Mouse (Mus musculus): Measurements from ENCODE around the gene Ccl17.
"Not testable (repeated sequence)": the region's sequence is repeated elsewhere in the genome, so short reads cannot be mapped to it uniquely, and the experiment has no call there.

Ccl17 gene

DNA sequence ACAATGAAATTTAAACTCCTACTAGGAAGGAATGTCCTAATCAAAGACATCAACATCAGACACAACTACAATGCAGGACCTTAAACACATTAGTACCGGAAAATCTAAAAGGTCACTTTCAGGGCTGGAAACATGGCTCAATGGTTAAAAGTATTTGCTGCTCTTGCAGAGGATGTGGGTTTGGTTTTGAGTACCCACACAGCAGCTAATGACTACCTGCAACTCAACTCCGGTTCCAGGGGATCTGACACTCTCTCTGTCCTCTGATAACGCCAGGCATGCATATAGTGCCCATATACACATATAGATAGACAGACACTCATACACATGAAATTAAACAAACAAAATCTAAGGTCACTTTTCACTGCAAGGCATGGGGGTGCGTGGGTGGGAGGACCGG lies 16.0 kb downstream of the Ccl17 start:
- DNase-seq (ENCODE audit: low spot score), result no peak

- no peak for DNase-seq (ENCODE audit: low spot score)
Measured at GRCm38 (mm10) chr8:94828284-94828683, 18.0 kb downstream of the Ccl17 start.

- not testable (repeated sequence) for DNase-seq (ENCODE audit: low spot score)
Measured at GRCm38 (mm10) chr8:94833901-94834405, 23.7 kb downstream of the Ccl17 start.

DNA sequence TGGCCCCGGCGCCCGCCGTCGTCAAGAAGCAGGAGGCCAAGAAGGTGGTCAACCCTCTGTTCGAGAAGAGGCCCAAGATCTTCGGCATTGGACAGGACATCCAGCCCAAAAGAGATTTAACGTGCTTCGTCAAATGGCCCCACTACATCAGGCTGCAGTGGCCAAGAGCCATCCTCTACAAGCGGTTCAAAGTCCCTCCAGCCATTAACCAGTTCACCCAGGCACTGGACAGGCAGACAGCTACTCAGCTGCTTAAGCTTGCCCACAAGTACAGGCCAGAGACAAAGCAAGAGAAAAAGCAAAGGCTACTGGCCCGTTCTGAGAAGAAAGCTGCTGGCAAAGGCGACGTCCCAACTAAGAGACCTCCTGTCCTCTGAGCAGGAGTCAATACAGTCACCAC lies 25.5 kb downstream of the Ccl17 start:
- DNase-seq (ENCODE audit: low spot score), result not testable (repeated sequence)

GRCm38 (mm10) chr8:94836456-94837240 lies 26.4 kb downstream of the Ccl17 start:
- DNase-seq (ENCODE audit: low spot score), result no peak

DNA sequence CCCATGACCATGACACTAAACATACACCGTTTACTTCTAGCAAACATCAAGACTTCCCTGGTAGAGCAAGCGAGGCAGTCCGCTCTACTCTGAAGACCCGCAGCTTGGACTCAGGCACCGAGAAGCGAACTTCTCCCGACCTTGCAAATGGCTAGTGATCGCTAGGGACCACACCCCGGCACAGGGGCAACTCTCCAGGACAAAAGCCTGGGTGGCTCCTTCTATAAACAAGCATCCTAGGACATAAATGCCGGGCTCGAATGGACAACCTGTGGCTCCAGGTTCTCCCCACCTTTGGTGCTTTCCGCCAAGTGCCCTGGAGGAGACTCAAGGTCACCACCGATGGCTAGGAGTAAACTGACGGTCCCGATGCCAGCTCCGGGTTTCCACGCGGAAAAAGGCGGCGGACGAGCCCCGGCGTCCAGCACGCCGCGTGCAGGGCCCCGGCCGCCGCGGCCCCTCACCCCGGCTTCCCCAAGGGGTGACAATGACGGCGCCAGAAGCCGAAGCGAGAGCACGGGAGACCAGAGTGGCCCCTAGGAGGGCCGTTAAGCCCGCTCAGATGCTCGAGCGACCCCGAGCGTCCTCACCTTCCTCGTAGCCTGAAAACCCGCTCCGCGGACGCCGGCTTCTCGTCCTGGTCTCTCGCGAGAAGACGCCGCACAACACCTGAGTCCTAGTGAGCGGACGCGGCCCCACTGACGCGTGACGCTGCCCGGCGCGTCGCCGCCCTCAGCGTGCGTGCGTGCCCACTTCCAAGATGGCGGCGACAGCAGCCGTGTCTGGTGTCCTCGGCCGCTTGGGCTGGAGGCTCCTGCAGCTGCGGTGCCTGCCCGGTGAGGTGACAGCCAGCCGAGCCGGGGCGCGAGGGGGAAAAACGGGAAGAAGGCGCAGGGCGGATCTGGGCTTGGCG lies 27.7 kb downstream of the Ccl17 start, which contains the start of the genes Coq9 and Ciapin1:
Gene Coq9, plus strand, starts transcription at position 660 of the 913 bp plus-strand sequence.
Gene Ciapin1, minus strand, starts transcription at position 697 of the 913 bp plus-strand sequence.
- DNase-seq (ENCODE audit: low spot score), result peak; percentile 88

GRCm38 (mm10) chr8:94838600-94838999 lies 28.3 kb downstream of the Ccl17 start:
- DNase-seq (ENCODE audit: low spot score), result peak; percentile 41

DNA sequence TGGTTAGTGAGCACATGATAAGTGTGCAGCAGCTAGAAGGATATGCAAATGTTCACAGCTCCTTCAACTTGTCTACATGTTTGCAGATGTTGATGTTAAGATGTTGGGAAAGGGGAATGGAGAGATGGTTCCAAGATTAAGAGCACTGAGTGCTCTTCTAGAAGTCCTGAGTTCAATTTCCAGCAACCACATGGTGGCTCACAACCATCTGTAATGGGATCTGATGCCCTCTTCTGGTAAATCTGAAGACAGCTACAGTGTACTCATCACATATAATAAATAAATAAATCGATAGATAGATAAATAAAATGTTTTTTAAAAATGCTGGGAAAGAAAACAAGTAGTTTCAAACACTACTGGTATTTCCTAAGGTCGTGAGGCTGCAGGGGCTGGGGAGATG lies 30.9 kb downstream of the Ccl17 start:
- no peak for DNase-seq (ENCODE audit: low spot score)

DNA sequence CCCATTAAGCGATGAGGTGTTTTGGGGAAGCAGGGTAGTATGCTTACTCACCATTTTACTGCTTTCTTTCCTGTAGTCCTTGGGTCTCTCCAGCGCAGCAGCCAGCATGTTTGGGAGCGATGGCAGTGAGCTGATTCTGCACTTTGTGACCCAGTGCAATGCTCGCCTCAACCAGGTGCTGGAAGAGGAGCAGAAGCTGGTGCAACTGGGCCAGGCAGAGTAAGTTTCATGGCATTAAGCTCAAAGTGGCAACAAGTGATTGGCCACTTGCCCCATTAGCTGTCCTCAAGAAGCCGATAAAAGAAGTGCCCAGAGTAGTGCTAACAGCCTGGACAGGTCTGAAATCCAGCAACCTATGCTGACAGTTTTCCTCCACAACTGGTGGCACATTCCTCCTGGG lies 39.8 kb downstream of the Ccl17 start:
- no peak for DNase-seq (ENCODE audit: low spot score)

DNA sequence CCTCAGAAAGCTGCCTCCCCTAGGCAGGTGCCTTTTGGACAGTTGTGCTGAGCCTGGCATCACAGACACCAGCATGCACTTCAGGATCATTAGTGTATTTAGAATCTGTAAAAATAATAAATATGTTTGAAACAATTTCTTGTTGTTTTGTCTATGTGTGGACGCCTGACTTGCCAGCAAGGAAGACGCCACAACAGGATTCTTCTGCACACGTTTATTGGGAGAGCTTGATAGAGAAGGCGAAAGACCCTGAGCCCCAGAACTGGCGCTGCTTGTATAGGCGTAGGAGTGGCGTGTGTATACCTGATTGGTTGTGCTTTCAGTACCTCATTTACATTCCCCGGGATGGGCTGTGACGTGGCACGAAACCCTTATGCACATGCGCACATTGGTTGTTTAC lies 44.5 kb downstream of the Ccl17 start:
- not testable (repeated sequence) for DNase-seq (ENCODE audit: low spot score)

GRCm38 (mm10) chr8:94857011-94857345 lies 46.7 kb downstream of the Ccl17 start:
- no peak for DNase-seq (ENCODE audit: low spot score)

DNA sequence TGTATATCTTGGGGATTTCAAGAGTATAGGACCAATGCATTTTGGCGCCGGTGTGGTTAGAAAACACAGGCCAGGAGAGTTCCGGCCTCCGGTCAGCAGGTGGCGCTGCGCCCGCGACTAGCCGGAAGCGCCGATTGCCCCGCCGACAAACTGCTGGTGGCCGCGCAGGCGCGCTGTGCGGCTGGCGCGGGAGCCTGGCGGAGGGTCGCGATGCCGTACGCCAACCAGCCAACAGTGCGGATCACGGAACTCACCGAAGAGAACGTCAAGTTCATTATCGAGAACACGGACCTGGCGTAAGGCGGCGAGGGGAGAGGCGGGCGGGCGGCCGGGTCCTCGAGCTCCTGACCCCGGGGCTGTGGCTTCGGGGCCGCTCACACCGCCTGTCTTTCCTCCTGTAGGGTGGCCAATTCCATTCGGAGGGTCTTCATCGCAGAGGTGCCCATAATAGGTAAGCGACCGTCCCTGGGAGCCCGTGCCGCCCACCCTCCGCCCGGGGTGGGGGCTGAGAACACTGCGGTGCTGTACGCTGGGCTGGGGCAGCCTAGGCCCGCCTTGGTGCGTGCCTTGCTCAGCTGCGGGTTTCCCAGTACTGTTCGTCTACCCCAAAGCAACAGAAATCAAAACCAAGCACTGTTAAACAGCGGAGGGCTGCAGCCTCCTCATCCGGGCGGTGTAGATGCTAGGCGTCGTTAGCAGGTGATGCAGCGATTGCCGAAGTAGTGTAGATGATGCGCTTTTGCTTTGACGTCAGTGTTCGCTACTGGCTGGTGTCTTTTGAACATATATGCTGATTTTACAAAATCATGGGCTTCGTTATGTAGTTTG lies 47.3 kb downstream of the Ccl17 start, which contains the start of gene Polr2c:
Gene Polr2c, plus strand, starts transcription at position 105 of the 828 bp plus-strand sequence.
- peak; percentile 81 for DNase-seq (ENCODE audit: low spot score)

GRCm38 (mm10) chr8:94861352-94861910 lies 51.2 kb downstream of the Ccl17 start:
- DNase-seq (ENCODE audit: low spot score), result no peak
